Mouse (Mus musculus): ENCODE results near the gene Kcnj12. TPM values are rescaled to one million over a fixed set of nuclear protein-coding genes. Genes with fewer than 3 reads are reported as not detected.

Gene Kcnj12
- polyA plus RNA-seq, 1 experiment from 2014 or later, result 2.6 TPM

DNA sequence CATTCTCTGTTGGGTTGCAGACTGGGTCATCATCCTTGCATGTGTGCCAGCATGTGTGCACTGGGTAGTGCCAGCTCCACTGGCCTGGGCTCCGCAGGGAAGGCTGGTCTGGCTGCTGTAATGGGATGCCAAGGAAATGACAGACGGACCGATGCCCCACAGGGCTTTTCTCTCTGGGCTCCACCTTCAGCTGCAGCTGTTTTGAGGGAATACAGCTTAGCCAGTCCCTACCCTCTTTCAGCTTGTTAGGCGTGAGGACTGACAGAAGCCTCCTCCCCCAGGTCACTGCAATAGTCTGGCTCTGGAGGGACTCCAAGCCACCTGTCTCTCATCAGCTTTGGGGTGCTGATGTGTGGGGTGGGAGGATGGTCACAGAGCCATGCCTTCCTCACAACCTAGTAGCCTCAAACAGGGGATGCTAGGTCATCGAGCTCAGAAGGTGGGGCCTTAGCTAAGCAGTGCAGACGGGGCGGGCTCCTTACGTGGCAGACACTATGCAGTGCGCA lies 16.0 kb downstream of the Kcnj12 start:
- no peak for ATAC-seq (ENCODE audit: extremely low read depth, insufficient number of reproducible peaks, low FRiP score, low TSS enrichment)
- Histone ChIP-seq H3K27ac (replicated peaks) (no peak overlapping the region), H3K4me1 (peaks cover 26% of the 10 kb centered on the region), H3K27me3 (replicated peaks) (no peaks in the 10 kb centered on the region), H3K36me3 (no peaks in the 10 kb centered on the region), H3K9me3 (no peaks in the 10 kb centered on the region), H3K4me3 (no peak overlapping the region), H3K4me2 (no peak overlapping the region), H3K9ac (no peak overlapping the region)
- WGBS, result 54% methylated on average over 9 of the region's 9 CpGs

DNA sequence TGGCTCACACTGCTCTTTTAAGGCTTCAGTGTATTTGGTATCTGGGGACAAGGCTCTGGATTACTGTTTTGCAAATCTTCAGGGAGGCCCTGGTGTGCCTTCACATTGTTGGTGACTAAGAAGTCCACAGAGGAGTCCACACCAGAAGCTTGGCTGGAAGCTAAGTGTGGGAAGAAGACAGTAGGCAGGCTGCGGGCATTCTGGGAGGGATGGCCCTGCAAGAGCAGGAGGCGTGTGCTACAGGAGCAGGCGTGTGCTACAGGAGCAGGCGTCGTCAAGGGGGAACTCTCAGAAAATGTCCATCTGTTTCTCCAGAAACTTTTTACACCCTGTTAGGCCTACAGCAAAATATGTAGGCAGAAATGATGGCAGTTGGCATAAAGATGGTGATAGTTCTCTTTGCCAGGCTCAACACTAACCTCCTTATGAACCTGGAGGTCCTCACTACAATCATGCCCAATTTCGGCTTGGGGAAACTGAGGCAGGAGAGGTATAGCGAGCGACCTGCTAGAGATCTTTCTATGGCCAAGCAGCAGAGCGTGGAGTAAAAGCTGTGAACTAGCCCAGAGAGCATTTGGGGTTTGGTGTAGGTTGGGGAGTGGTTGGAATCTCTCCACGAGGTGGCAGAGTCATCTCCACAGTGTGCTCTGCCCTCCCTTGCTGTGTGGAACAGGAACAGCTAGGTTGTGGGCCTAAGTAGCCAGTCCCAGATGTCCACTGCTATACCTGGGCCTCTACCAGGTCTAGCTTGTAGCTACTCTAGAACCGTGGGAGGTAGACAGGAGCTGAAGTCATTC lies 18.7 kb downstream of the Kcnj12 start:
- H3K27me3 ChIP-seq (replicated peaks), result 0 out of 2 replicates have a peak, but pooled peaks cover 5% of the 10 kb centered on the region
- no peaks in the 10 kb centered on the region for H3K36me3 ChIP-seq
- no peak overlapping the region for H3K27ac ChIP-seq (replicated peaks)
- peaks cover 31% of the 10 kb centered on the region for H3K4me1 ChIP-seq
- H3K4me3 ChIP-seq, result no peak overlapping the region
- WGBS, result 77% methylated on average over 11 of the region's 11 CpGs
- no peak for ATAC-seq (ENCODE audit: extremely low read depth, insufficient number of reproducible peaks, low FRiP score, low TSS enrichment)
- no peak overlapping the region for H3K4me2 ChIP-seq
- H3K9ac ChIP-seq, result no peak overlapping the region
- no peaks in the 10 kb centered on the region for H3K9me3 ChIP-seq

DNA sequence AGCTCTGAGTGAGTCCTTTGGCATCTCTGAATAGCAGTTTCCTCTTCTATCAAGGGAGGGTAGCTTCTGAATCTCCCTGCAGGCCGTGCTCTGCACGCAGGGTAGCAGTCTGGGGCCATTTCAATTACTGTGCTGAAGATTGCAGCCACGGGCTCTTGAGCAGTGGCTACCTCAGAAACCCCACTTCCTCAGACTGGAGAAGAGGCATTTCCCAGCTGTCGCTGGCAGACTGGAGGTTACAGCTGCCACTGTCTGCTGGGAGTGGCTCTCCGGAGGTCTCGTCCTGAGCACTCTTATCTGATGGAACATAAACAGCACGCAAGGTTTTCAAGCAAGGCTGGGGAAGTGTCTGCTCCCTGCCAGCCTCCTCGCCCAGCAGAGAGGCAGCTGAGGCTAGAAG lies 20.2 kb downstream of the Kcnj12 start:
- H3K4me3 ChIP-seq, result no peak overlapping the region
- peaks cover 31% of the 10 kb centered on the region for H3K4me1 ChIP-seq
- no peaks in the 10 kb centered on the region for H3K36me3 ChIP-seq
- no peak overlapping the region for H3K27ac ChIP-seq (replicated peaks)
- 0 out of 2 replicates have a peak, but pooled peaks cover 5% of the 10 kb centered on the region for H3K27me3 ChIP-seq (replicated peaks)
- no peak for ATAC-seq (ENCODE audit: extremely low read depth, insufficient number of reproducible peaks, low FRiP score, low TSS enrichment)
- H3K9ac ChIP-seq, result no peak overlapping the region
- H3K9me3 ChIP-seq, result no peaks in the 10 kb centered on the region
- 6% methylated on average over 8 of the region's 8 CpGs for WGBS
- H3K4me2 ChIP-seq, result peak overlapping the region; percentile 26; the same call in 1 of the 2 replicates

DNA sequence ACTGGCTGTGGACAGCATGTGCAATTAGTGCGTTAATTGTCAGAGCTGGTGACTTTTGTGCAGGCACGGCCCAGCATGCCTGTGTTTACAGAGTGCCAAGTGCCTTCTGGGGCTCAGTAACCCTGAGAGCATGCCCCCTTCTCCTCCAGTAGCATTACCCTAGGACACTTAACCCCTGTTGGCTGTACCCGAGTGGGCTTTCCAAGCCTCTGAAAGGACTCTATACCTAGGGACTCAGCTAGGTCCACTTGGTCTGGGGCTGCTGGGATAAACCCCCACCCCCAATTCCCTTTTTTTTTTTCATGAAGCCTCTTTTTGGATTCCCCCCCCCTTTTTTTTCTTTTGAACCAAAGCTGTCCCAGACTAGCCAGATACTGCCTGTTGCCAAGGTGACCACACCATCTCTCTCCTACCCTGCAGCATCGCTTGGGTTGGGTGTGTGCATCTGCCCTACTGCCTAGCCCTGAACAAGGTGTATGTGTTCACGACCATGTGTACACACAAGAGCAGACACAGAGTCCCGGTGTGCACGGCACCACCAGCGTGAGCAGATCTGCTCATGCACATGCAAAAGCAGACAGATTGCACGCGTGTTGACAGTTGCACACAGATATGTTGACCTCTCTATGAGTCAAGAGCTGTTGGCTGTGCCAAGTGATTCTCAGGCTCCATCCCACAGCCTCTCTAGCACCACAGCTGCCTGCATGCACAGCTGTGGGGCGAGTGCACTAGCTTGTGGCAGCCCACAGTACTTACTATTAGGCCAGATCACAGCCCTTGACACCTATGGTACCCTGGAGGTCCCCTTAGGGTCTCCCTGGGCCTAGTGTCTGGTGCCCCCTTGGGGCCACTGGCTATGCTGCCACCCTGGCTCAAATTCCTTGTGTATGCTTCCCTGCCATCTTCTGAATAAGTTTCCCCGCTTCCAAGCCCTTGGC lies 21.0 kb downstream of the Kcnj12 start:
- Histone ChIP-seq H3K4me1 (peaks cover 26% of the 10 kb centered on the region), H3K27ac (replicated peaks) (no peak overlapping the region), H3K4me3 (no peak overlapping the region), H3K9ac (no peak overlapping the region), H3K36me3 (no peaks in the 10 kb centered on the region), H3K27me3 (replicated peaks) (0 out of 2 replicates have a peak, but pooled peaks cover 5% of the 10 kb centered on the region), H3K9me3 (no peaks in the 10 kb centered on the region), H3K4me2 (peak overlapping the region; percentile 26; the same call in 1 of the 2 replicates)
- ATAC-seq (ENCODE audit: extremely low read depth, insufficient number of reproducible peaks, low FRiP score, low TSS enrichment), result no peak
- 68% methylated on average over 12 of the region's 12 CpGs for WGBS

DNA sequence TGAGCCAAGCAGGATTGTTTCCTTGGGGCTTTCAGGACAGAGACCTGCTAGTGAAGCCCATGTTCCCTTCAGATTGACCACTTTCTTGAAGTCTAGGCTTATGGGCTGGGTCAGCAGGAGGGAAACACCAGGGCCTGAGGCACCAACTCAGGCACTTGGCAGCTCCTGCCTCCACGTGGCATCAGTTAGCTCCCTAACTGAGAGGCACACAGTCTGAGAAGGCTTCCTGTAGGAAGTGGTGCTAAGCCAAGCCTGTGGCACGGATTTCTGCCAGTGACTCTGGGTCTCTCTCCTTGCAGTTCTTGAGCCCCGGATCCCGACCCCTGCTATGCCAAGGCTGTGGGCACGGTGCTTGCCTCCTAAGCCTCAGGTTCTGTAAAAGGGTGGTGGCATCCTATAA lies 22.4 kb downstream of the Kcnj12 start:
- Histone ChIP-seq H3K9me3 (no peaks in the 10 kb centered on the region), H3K4me2 (no peak overlapping the region), H3K9ac (0 out of 2 replicates have a peak overlapping the region, but pooled peaks have one; percentile 5), H3K36me3 (no peaks in the 10 kb centered on the region), H3K4me3 (no peak overlapping the region), H3K4me1 (peaks cover 21% of the 10 kb centered on the region), H3K27ac (replicated peaks) (no peak overlapping the region), H3K27me3 (replicated peaks) (0 out of 2 replicates have a peak, but pooled peaks cover 5% of the 10 kb centered on the region)
- ATAC-seq (ENCODE audit: extremely low read depth, insufficient number of reproducible peaks, low FRiP score, low TSS enrichment), result no peak
- WGBS, result 69% methylated on average over 5 of the region's 5 CpGs

DNA sequence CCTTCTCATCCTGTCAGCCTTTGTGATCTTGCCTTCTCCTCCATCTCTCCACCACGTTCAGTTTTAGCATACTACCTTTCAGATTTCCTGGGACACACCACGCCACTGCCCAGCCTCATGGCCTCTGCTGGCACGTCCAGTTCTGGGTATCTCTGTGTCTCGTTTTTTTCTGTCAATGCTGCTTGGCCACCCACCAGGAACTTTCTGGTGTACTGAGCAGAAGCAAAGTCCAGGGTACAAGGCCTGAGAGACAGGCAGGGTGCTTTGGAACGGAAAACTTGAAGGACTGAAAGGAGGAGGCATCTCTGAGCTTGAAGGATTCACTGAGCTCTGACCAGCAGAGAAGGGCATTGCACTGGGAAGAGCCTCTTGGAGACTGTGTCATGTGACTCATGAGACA lies 25.1 kb downstream of the Kcnj12 start:
- ATAC-seq (ENCODE audit: extremely low read depth, insufficient number of reproducible peaks, low FRiP score, low TSS enrichment), result no peak
- Histone ChIP-seq H3K4me1 (peaks cover 35% of the 10 kb centered on the region), H3K36me3 (no peaks in the 10 kb centered on the region), H3K27ac (replicated peaks) (no peak overlapping the region), H3K9me3 (no peaks in the 10 kb centered on the region), H3K27me3 (replicated peaks) (0 out of 2 replicates have a peak, but pooled peaks cover 5% of the 10 kb centered on the region), H3K9ac (no peak overlapping the region), H3K4me3 (no peak overlapping the region), H3K4me2 (no peak overlapping the region)
- 73% methylated on average over 5 of the region's 5 CpGs for WGBS

DNA sequence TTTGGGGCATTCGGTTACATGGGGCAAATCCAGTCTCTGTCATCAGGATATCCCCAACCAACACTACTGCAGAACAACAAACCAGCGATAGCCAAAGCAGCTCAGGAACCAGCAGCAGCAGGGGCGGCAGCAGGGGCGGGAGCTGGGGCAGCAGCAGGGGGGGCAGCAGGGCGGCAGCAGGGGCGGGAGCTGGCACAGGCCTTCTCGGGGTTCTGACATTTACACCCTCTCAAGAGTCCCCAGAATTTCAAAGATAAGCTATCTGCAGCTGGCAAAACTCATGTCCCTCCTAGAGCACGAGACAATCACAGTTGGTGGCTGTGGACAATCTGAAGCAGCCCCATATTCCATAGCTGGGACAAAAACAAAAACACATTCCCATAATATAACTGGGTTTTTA lies 28.8 kb downstream of the Kcnj12 start:
- Histone ChIP-seq H3K36me3 (no peaks in the 10 kb centered on the region), H3K9ac (0 out of 2 replicates have a peak overlapping the region, but pooled peaks have one; percentile 28), H3K4me3 (no peak overlapping the region), H3K4me1 (peaks cover 21% of the 10 kb centered on the region), H3K9me3 (no peaks in the 10 kb centered on the region), H3K27me3 (replicated peaks) (no peaks in the 10 kb centered on the region), H3K27ac (replicated peaks) (peak overlapping the region; percentile 20; the same call in 1 of the 2 replicates), H3K4me2 (peak overlapping the region; percentile 45)
- no peak for ATAC-seq (ENCODE audit: extremely low read depth, insufficient number of reproducible peaks, low FRiP score, low TSS enrichment)
- 6% methylated on average over 8 of the region's 8 CpGs for WGBS

DNA sequence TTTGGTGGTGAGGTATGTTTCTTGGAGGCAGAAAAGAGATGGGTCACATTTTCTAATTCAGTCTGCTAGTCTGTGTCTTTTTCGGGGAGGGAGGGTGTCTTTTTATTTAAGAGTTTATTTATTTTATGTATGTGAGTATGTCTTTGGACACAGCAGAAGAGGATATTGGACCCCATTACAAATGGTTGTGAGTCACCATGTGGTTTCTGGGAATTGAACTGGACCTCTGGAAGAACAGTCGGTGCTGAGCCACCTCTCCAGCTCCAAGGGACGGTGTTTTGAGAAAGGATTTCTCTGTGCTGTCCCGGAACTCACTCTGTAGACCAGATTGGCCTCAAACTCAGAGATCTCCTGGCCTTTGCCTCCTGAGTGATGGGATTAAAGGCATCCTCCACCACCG lies 34.5 kb downstream of the Kcnj12 start:
- H3K27me3 ChIP-seq (replicated peaks), result no peaks in the 10 kb centered on the region
- WGBS, result 73% methylated on average over 5 of the region's 5 CpGs
- no peak for ATAC-seq (ENCODE audit: extremely low read depth, insufficient number of reproducible peaks, low FRiP score, low TSS enrichment)
- H3K4me3 ChIP-seq, result no peak overlapping the region
- H3K4me2 ChIP-seq, result no peak overlapping the region
- H3K9me3 ChIP-seq, result no peaks in the 10 kb centered on the region
- no peaks in the 10 kb centered on the region for H3K36me3 ChIP-seq
- H3K9ac ChIP-seq, result no peak overlapping the region
- H3K4me1 ChIP-seq, result peaks cover 35% of the 10 kb centered on the region
- H3K27ac ChIP-seq (replicated peaks), result no peak overlapping the region

DNA sequence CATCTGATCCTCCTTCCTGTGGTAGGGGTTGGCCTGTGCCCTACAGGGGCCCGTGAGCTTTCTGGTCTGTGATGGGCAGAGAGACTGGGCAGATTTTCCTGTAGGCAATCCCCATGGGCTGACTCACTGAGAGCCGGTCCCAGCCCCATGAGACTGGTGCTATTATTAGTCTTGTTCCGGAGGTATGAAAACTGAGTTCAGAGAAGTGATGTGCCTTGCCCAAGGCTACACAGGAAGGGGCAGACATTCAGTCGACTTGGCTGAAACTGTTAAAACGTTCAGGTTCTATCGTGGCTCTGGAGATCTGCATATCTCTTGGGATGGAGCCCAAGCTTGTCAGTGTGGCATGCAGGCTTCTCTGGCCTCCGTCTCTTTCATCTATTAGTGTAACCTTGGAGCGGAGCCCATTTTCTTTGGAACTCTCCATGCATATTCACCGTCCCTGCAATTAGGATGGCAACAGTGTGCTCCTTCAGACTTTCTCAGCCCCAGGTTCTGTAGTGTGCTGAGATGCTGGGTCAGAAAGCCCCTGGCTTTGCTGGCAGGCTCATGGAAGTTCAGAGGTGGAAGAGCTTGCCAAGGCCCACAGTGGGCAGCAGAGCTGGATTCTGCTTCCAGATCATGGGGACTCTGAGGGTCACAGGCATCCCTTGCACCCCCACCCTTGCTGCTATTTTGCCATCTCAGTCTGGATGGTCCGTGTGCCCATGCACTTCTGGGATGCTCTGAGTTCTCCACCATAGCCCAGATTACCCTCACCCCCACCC lies 37.5 kb downstream of the Kcnj12 start:
- H3K27ac ChIP-seq (replicated peaks), result peak overlapping the region; percentile 79
- peak overlapping the region; percentile 16; the same call in 1 of the 2 replicates for H3K4me2 ChIP-seq

DNA sequence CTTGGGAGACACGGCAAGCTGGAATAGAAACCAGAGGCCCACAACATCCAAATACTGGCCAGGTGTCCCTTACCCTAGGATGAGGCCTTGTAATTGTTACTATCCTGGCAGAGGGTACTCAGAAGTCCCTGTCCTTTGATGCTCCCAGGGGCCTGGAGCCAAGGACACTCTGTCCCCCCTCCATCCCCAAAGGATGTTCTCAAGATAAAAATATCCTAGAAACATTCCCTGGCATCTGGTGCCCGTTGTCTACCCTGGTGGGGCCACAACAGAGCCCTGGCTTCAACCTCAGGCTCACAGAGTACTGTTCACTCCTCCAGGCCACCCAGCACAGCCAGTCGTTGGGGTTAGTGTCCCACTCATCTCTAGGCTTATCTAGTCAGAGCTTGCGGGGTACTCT lies 38.3 kb downstream of the Kcnj12 start:
- no peaks in the 10 kb centered on the region for H3K36me3 ChIP-seq

More for the DNA sequence above, 37.5 kb downstream of the Kcnj12 start:
- ATAC-seq (ENCODE audit: extremely low read depth, insufficient number of reproducible peaks, low FRiP score, low TSS enrichment), result peak; percentile 35; the same call in 1 of the 2 replicates
- Histone ChIP-seq H3K4me1 (peaks cover 32% of the 10 kb centered on the region), H3K27me3 (replicated peaks) (no peaks in the 10 kb centered on the region), H3K4me3 (no peak overlapping the region), H3K9ac (0 out of 2 replicates have a peak overlapping the region, but pooled peaks have one; percentile 56), H3K9me3 (no peaks in the 10 kb centered on the region), H3K36me3 (no peaks in the 10 kb centered on the region)
- 30% methylated on average over 10 of the region's 10 CpGs for WGBS

More for the DNA sequence above, 38.3 kb downstream of the Kcnj12 start:
- WGBS, result 74% methylated on average over 4 of the region's 4 CpGs
- no peaks in the 10 kb centered on the region for H3K9me3 ChIP-seq
- no peaks in the 10 kb centered on the region for H3K27me3 ChIP-seq (replicated peaks)
- H3K4me1 ChIP-seq, result peaks cover 32% of the 10 kb centered on the region
- no peak for ATAC-seq (ENCODE audit: extremely low read depth, insufficient number of reproducible peaks, low FRiP score, low TSS enrichment)
- H3K27ac ChIP-seq (replicated peaks), result peak overlapping the region; percentile 79; the same call in 1 of the 2 replicates
- H3K4me2 ChIP-seq, result no peak overlapping the region
- no peak overlapping the region for H3K4me3 ChIP-seq
- H3K9ac ChIP-seq, result no peak overlapping the region

Measured in heart, embryonic 13.5 days (tissue).